Mouse (Mus musculus) liver, adult 2 months (tissue): ENCODE measurements around the gene Ube2i.
A peak's percentile ranks its signal among the peaks of the same experiment; 100 is the strongest.

Experiments
- CTCF ChIP-seq: fragments of 200-500 bp; IDR thresholded peaks from 2 replicates; pipeline ENCODE4 v1.5.1; 2011; ENCODE audit warnings: low read depth, low read length, control low read depth
- POLR2A ChIP-seq: fragments of 200-500 bp; IDR thresholded peaks from 2 replicates; pipeline ENCODE4 v1.6.1; 2011; ENCODE audit warnings: low read length, control low read depth; ENCODE audit not compliant: insufficient read depth; ENCODE audit errors: extremely low read depth

- TF ChIP-seq POLR2A (0 out of 2 replicates have a peak, but pooled peaks have one; percentile 29), CTCF (no peak)
These were observed 7.7 kb upstream of the Ube2i start for GRCm38 (mm10) chr17:25282133-25282532.
